Mouse (Mus musculus): ENCODE measurements around the gene Plekha7. TPM values are rescaled to one million over a fixed set of nuclear protein-coding genes. Genes with fewer than 3 reads are reported as not detected.

The Plekha7 gene
- polyA plus RNA-seq, 1 experiment from 2014 or later, result 9.7 TPM

DNA sequence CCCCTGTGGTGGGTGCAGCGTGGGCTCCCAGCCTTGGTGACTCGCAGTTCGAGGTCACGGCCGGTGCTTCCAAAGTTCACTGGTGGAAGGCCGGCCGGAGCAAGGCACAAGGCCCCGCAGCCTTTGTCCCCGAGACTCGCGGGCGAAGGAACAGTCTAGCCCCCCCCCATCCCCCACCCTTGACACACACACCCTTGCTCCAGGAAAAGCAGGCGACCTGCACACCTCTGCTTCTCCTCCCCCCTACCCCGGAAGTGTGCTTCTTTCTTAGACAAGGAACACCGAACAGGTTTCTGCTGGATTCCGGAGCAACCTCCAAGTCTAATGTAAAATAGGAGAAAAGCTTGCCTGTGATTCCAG is 436 bp upstream of the Plekha7 start:
- H3K27ac ChIP-seq, result no peak overlapping the region
- H3K4me2 ChIP-seq (replicated peaks), result peak overlapping the region; percentile 97
- H3K27me3 ChIP-seq, result peaks cover 41% of the 10 kb centered on the region
- H3K36me3 ChIP-seq, result no peaks in the 10 kb centered on the region
- H3K9ac ChIP-seq, result no peak overlapping the region
- WGBS, result 7% methylated on average over 16 of the region's 16 CpGs
- H3K4me3 ChIP-seq, result peak overlapping the region; percentile 63
- no peaks in the 10 kb centered on the region for H3K9me3 ChIP-seq
- peaks cover 15% of the 10 kb centered on the region for H3K4me1 ChIP-seq
- peak; percentile 25 for ATAC-seq (ENCODE audit: low FRiP score, low read depth)

DNA sequence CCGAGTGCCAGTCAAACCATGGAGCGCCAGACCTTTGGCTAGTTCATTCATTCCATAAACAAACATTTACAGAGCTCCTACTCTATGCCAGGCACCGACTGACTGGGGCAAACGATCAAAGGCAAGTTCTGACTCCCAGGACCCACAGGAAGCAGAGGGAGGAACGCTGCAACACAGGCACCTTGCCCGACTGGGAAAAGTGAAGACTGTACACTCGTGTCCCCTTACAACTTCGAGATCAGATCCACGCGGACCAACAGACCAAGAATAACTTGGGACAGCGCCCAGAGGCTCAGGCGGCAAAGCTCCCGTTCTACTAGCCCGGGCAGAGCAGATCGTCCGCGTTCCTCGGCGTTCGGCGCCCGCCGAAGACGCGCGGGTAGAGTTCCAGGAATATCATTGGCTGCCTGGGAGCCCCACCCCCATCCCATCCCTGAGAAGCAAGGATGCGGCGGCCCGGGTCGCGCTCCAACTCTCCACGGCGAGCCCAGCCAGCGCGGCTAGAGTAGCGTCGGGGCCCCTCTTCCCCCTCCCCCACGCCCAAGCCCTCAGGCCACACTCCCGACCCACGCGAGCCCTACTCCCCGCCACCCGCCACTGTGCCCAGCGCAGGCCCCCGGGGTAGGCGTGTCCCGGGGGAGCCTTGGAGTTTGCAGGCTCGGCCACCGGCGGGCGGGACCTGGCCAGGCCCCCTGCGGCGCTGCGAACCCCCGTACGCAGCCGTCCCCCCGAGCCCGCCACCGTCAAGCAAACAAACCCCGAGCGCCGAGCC is 891 bp downstream of the Plekha7 start:
- Histone ChIP-seq H3K9me3 (no peaks in the 10 kb centered on the region), H3K27ac (no peak overlapping the region), H3K4me1 (peaks cover 15% of the 10 kb centered on the region), H3K9ac (peak overlapping the region; percentile 65), H3K36me3 (no peaks in the 10 kb centered on the region), H3K4me2 (replicated peaks) (peak overlapping the region; percentile 97), H3K4me3 (peak overlapping the region; percentile 63), H3K27me3 (peaks cover 41% of the 10 kb centered on the region)
- 1% methylated on average over 63 of the region's 63 CpGs for WGBS
- ATAC-seq (ENCODE audit: low FRiP score, low read depth), result peak; percentile 81

- 20% methylated on average over 5 of the region's 5 CpGs for WGBS
- no peak for ATAC-seq (ENCODE audit: low FRiP score, low read depth)
- H3K27ac ChIP-seq, result no peak overlapping the region
- no peaks in the 10 kb centered on the region for H3K36me3 ChIP-seq
- H3K4me3 ChIP-seq, result peak overlapping the region; percentile 63
- H3K4me2 ChIP-seq (replicated peaks), result peak overlapping the region; percentile 97
- H3K27me3 ChIP-seq, result peaks cover 41% of the 10 kb centered on the region
- H3K9me3 ChIP-seq, result no peaks in the 10 kb centered on the region
- H3K9ac ChIP-seq, result no peak overlapping the region
- H3K4me1 ChIP-seq, result peaks cover 15% of the 10 kb centered on the region
Measured at GRCm38 (mm10) chr7:116306601-116307000, 1.6 kb downstream of the Plekha7 start.

- Histone ChIP-seq H3K27me3 (peaks cover 14% of the 10 kb centered on the region), H3K4me1 (peaks cover 5% of the 10 kb centered on the region), H3K27ac (no peak overlapping the region; the same call in 1 of the 2 replicates), H3K9ac (no peak overlapping the region), H3K36me3 (no peaks in the 10 kb centered on the region), H3K9me3 (no peaks in the 10 kb centered on the region), H3K4me2 (replicated peaks) (no peak overlapping the region), H3K4me3 (no peak overlapping the region)
- ATAC-seq (ENCODE audit: low FRiP score, low read depth), result no peak
- WGBS, result 92% methylated on average over 5 of the region's 5 CpGs
Measured at GRCm38 (mm10) chr7:116301661-116302311, 6.4 kb downstream of the Plekha7 start.

GRCm38 (mm10) chr7:116301144-116301543 is 7.0 kb downstream of the Plekha7 start:
- Histone ChIP-seq H3K9me3 (no peaks in the 10 kb centered on the region), H3K36me3 (no peaks in the 10 kb centered on the region), H3K4me1 (0 out of 2 replicates have a peak, but pooled peaks cover 3% of the 10 kb centered on the region), H3K27ac (no peak overlapping the region), H3K4me2 (replicated peaks) (no peak overlapping the region), H3K4me3 (no peak overlapping the region), H3K9ac (no peak overlapping the region), H3K27me3 (peaks cover 8% of the 10 kb centered on the region)
- WGBS, result 92% methylated on average over 4 of the region's 4 CpGs
- no peak for ATAC-seq (ENCODE audit: low FRiP score, low read depth)

GRCm38 (mm10) chr7:116298851-116299250 is 9.3 kb downstream of the Plekha7 start:
- peaks cover 15% of the 10 kb centered on the region for H3K4me1 ChIP-seq
- no peak overlapping the region for H3K4me2 ChIP-seq (replicated peaks)
- no peak overlapping the region for H3K9ac ChIP-seq
- H3K9me3 ChIP-seq, result no peaks in the 10 kb centered on the region
- H3K27ac ChIP-seq, result no peak overlapping the region
- no peak overlapping the region for H3K4me3 ChIP-seq
- no peak for ATAC-seq (ENCODE audit: low FRiP score, low read depth)
- WGBS, result 90% methylated on average over 2 of the region's 2 CpGs
- H3K27me3 ChIP-seq, result no peaks in the 10 kb centered on the region
- H3K36me3 ChIP-seq, result no peaks in the 10 kb centered on the region

DNA sequence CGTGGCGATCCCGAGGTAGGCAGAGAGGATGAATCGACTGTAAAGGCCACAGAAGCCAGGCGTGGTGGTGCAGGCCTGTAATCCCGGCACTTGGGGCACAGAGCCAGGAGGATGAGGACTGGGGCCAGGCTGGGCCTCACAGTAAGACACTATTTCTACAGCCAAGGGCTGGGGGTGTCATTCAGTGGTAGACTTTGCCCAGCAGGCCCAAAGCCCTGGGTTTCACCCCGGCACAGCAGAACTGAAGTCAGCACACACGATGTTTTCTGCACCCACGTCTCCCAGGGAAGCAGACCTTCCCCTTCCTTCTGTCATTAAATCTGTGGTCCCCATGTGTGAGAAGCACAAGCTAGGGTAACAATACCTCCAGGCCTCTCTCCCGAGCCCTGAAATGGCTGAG is 9.8 kb downstream of the Plekha7 start:
- no peaks in the 10 kb centered on the region for H3K9me3 ChIP-seq
- WGBS, result 75% methylated on average over 10 of the region's 10 CpGs
- no peak overlapping the region for H3K9ac ChIP-seq
- H3K36me3 ChIP-seq, result no peaks in the 10 kb centered on the region
- no peak overlapping the region for H3K4me3 ChIP-seq
- H3K4me1 ChIP-seq, result peaks cover 15% of the 10 kb centered on the region
- ATAC-seq (ENCODE audit: low FRiP score, low read depth), result no peak
- H3K4me2 ChIP-seq (replicated peaks), result no peak overlapping the region
- H3K27ac ChIP-seq, result no peak overlapping the region
- no peaks in the 10 kb centered on the region for H3K27me3 ChIP-seq

- Histone ChIP-seq H3K36me3 (no peaks in the 10 kb centered on the region), H3K4me3 (no peak overlapping the region), H3K9ac (peak overlapping the region; percentile 31; the same call in 1 of the 2 replicates), H3K4me1 (peaks cover 15% of the 10 kb centered on the region), H3K27me3 (no peaks in the 10 kb centered on the region), H3K27ac (no peak overlapping the region), H3K4me2 (replicated peaks) (no peak overlapping the region), H3K9me3 (no peaks in the 10 kb centered on the region)
- ATAC-seq (ENCODE audit: low FRiP score, low read depth), result no peak; the same call in 1 of the 2 replicates
- 50% methylated on average over 3 of the region's 3 CpGs for WGBS
Measured at GRCm38 (mm10) chr7:116294961-116295360, 13.2 kb downstream of the Plekha7 start.

DNA sequence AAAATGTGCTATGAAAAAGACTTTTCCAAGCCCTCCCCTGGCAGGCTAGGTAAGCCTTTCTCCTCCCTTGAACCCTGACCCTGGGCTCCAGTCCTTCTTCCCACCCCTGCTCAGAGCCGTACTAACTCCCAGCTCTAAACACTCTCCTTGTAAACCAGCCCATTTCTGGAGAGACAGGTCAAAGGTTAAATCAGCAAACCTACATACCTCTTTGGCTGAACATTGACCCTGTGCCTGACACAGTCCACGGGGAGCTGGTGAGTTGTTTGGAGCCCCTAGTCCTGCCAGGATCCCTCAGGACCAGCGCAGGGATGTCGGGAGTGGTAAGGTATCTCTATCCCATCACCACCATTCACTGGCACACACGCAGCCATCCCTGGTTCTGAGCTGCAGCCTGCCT is 15.8 kb downstream of the Plekha7 start:
- Histone ChIP-seq H3K9me3 (no peaks in the 10 kb centered on the region), H3K4me3 (no peak overlapping the region), H3K4me1 (peaks cover 19% of the 10 kb centered on the region), H3K27ac (no peak overlapping the region; the same call in 1 of the 2 replicates), H3K27me3 (no peaks in the 10 kb centered on the region), H3K9ac (no peak overlapping the region), H3K4me2 (replicated peaks) (no peak overlapping the region), H3K36me3 (no peaks in the 10 kb centered on the region)
- WGBS, result 40% methylated on average over 5 of the region's 5 CpGs
- no peak for ATAC-seq (ENCODE audit: low FRiP score, low read depth)

DNA sequence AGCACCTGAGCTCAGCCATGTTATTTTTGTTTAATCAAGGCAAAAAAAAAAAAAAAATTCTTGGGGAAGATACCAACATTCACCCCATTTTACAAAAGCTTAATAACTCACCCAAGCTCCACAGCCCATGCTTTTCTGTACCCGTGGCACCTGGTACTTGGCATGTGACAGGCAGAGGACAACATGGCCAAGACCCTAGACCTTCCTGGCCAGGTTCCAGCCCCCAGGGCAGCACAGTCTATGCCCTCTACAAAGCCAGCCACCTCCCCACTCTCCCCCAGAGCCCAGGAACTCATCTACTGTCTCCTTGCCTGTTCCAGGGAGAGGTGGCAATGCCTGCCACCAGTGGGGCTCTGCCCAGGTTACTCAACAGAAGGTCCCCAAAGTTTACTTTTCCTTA is 17.6 kb downstream of the Plekha7 start:
- no peak for ATAC-seq (ENCODE audit: low FRiP score, low read depth)
- 88% methylated on average over 1 of the region's 1 CpGs for WGBS

DNA sequence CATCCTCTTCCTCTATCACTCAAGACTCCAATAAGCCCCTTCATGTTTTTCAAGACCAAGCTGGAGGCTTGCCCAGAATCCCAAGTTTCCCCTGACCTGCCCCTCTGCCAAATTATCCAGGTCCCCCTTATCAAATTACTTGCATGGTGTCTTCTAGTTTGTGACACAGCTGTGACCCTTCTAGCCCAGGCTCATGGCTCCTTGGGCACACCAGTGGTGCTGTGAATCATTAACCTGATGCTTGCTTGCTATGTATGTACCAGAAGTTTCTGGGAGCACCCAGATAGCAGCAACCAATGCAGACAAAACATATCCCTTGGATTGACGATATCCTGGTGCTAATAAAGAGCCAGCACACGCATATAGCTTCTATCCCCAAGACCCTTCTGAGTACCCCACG is 19.2 kb downstream of the Plekha7 start:
- 86% methylated on average over 3 of the region's 3 CpGs for WGBS
- ATAC-seq (ENCODE audit: low FRiP score, low read depth), result no peak

More for the DNA sequence above, 17.6 kb downstream of the Plekha7 start:
- peaks cover 36% of the 10 kb centered on the region for H3K4me1 ChIP-seq
- H3K9ac ChIP-seq, result no peak overlapping the region
- no peak overlapping the region for H3K27ac ChIP-seq
- no peaks in the 10 kb centered on the region for H3K27me3 ChIP-seq
- H3K36me3 ChIP-seq, result no peaks in the 10 kb centered on the region
- H3K4me3 ChIP-seq, result no peak overlapping the region
- H3K4me2 ChIP-seq (replicated peaks), result no peak overlapping the region
- H3K9me3 ChIP-seq, result no peaks in the 10 kb centered on the region

DNA sequence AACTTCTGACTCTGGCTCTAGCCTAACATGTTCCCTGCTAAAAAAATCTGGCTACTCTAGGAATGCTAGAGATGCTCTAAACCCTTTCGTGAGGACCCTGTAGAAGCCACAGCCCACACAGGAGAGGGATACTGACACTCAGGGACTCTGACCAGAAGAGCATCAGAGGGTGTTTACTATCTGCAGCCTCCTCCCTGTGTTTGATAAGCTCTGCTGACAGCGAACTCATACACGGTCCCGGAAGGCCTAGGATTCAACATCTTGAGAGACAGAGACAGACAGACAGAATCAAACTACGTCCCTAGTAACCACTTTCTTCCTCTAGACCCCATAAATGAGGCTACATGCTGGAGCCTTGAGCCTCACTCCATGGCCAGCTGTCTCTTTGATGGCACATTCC is 20.2 kb downstream of the Plekha7 start:
- no peak overlapping the region; the same call in 1 of the 2 replicates for H3K27ac ChIP-seq
- H3K4me1 ChIP-seq, result peaks cover 28% of the 10 kb centered on the region
- WGBS, result 80% methylated on average over 5 of the region's 5 CpGs

More for the DNA sequence above, 19.2 kb downstream of the Plekha7 start:
- no peaks in the 10 kb centered on the region for H3K9me3 ChIP-seq
- peaks cover 28% of the 10 kb centered on the region for H3K4me1 ChIP-seq
- H3K4me2 ChIP-seq (replicated peaks), result no peak overlapping the region
- H3K36me3 ChIP-seq, result no peaks in the 10 kb centered on the region
- no peak overlapping the region for H3K4me3 ChIP-seq
- H3K9ac ChIP-seq, result no peak overlapping the region
- no peak overlapping the region for H3K27ac ChIP-seq
- H3K27me3 ChIP-seq, result no peaks in the 10 kb centered on the region

More for the DNA sequence above, 20.2 kb downstream of the Plekha7 start:
- no peak for ATAC-seq (ENCODE audit: low FRiP score, low read depth)
- no peaks in the 10 kb centered on the region for H3K36me3 ChIP-seq
- no peaks in the 10 kb centered on the region for H3K27me3 ChIP-seq
- H3K9ac ChIP-seq, result no peak overlapping the region
- no peak overlapping the region for H3K4me2 ChIP-seq (replicated peaks)
- no peaks in the 10 kb centered on the region for H3K9me3 ChIP-seq
- H3K4me3 ChIP-seq, result no peak overlapping the region

All from limb, embryonic 13.5 days (tissue).